Mouse (Mus musculus) cortical plate, adult 2 months (tissue): Measurements from ENCODE around the gene Golga3. TPM values are rescaled to one million over a fixed set of nuclear protein-coding genes. Genes with fewer than 3 reads are reported as not detected.
A peak's percentile ranks its signal among the peaks of the same experiment; 100 is the strongest.

ENCODE experiments used
- H3K27ac ChIP-seq: fragments of 200-500 bp; 2 replicates; pipeline ENCODE4 v1.5.1; 2012; ENCODE audit warnings: low read length, control low read depth, inconsistent platforms; ENCODE audit not compliant: insufficient read depth
- H3K4me1 ChIP-seq: fragments of 200-500 bp; 2 replicates; pipeline ENCODE4 v1.6.1; 2011; ENCODE audit warnings: low read length; ENCODE audit not compliant: control insufficient read depth, insufficient read depth
- H3K4me3 ChIP-seq: fragments of 200-500 bp; 2 replicates; pipeline ENCODE4 v1.5.1; 2011; ENCODE audit warnings: mild to moderate bottlenecking, low read length, control low read depth; ENCODE audit not compliant: insufficient read depth
- CTCF ChIP-seq: fragments of 200-500 bp; IDR thresholded peaks from 2 replicates; pipeline ENCODE4 v1.5.1; 2011; ENCODE audit warnings: mild to moderate bottlenecking, control low read depth, low read length; ENCODE audit not compliant: insufficient read depth; ENCODE audit errors: extremely low read depth
- POLR2A ChIP-seq: fragments of 200-500 bp; IDR thresholded peaks from 2 replicates; pipeline ENCODE4 v1.6.1; 2011; ENCODE audit warnings: mild to moderate bottlenecking, low read length, control low read depth; ENCODE audit not compliant: insufficient read depth; ENCODE audit errors: extremely low read depth
- polyA plus RNA-seq: library from polyadenylated mRNA; depleted of rRNA; stranded (reverse); fragments of >200 nt; gene quantifications from 2 replicates; pipeline ENCODE4 v1.2.3, GENCODE M21; 2012

The Golga3 gene
- polyA plus RNA-seq, 1 experiment = 19.6 TPM

- H3K27ac ChIP-seq = no peak overlapping the region
- no peak overlapping the region for H3K4me3 ChIP-seq
- no peak for TF ChIP-seq POLR2A
- no peak for TF ChIP-seq CTCF
- H3K4me1 ChIP-seq = peaks cover 2% of the 10 kb centered on the region; the same call in 1 of the 2 replicates
These were observed 50.9 kb downstream of the Golga3 start for GRCm38 (mm10) chr5:110227336-110227883.

GRCm38 (mm10) chr5:110230401-110230779, 53.9 kb downstream of the Golga3 start:
- Histone ChIP-seq H3K27ac (peak overlapping the region; percentile 58; the same call in 1 of the 2 replicates), H3K4me1 (peaks cover 3% of the 10 kb centered on the region; the same call in 1 of the 2 replicates), H3K4me3 (peak overlapping the region; percentile 57)
- TF ChIP-seq CTCF (no peak), POLR2A (no peak)

- peaks cover 3% of the 10 kb centered on the region; the same call in 1 of the 2 replicates for H3K4me1 ChIP-seq
- H3K27ac ChIP-seq = peak within 1 kb of the TSS; percentile 84
- TF ChIP-seq CTCF (no peak), POLR2A (peak; percentile 72)
These were observed 54.4 kb downstream of the Golga3 start, which contains the start of gene Ankle2 for GRCm38 (mm10) chr5:110230780-110231461. Gene Ankle2 (plus strand): TSS chr5:110231004.

GRCm38 (mm10) chr5:110231638-110232037, 55.1 kb downstream of the Golga3 start:
- Histone ChIP-seq H3K4me1 (peaks cover 3% of the 10 kb centered on the region; the same call in 1 of the 2 replicates), H3K4me3 (peak overlapping the region; percentile 57; the same call in 1 of the 2 replicates), H3K27ac (no peak overlapping the region)
- TF ChIP-seq POLR2A = no peak
- TF ChIP-seq CTCF = no peak

More at GRCm38 (mm10) chr5:110230780-110231461, 54.4 kb downstream of the Golga3 start, which contains the start of gene Ankle2:
- peak within 1 kb of the TSS; percentile 57 for H3K4me3 ChIP-seq

GRCm38 (mm10) chr5:110232346-110232745, 55.8 kb downstream of the Golga3 start:
- Histone ChIP-seq H3K27ac (no peak overlapping the region), H3K4me3 (0 out of 2 replicates have a peak overlapping the region, but pooled peaks have one; percentile 4), H3K4me1 (peaks cover 3% of the 10 kb centered on the region; the same call in 1 of the 2 replicates)
- TF ChIP-seq POLR2A (no peak), CTCF (no peak)

GRCm38 (mm10) chr5:110244091-110244490, 67.6 kb downstream of the Golga3 start:
- TF ChIP-seq POLR2A = no peak
- TF ChIP-seq CTCF = no peak
- Histone ChIP-seq H3K4me3 (no peak overlapping the region), H3K4me1 (no peaks in the 10 kb centered on the region), H3K27ac (no peak overlapping the region)

- Histone ChIP-seq H3K4me3 (no peak overlapping the region), H3K4me1 (peaks cover 4% of the 10 kb centered on the region; the same call in 1 of the 2 replicates), H3K27ac (no peak overlapping the region)
- no peak for TF ChIP-seq POLR2A
- no peak for TF ChIP-seq CTCF
These were observed 90.4 kb downstream of the Golga3 start for GRCm38 (mm10) chr5:110266941-110267340.

- TF ChIP-seq POLR2A (peak; percentile 67; the same call in 1 of the 2 replicates), CTCF (peak; percentile 56)
- H3K4me1 ChIP-seq = peaks cover 4% of the 10 kb centered on the region; the same call in 1 of the 2 replicates
- no peak within 1 kb of the TSS for H3K27ac ChIP-seq
- H3K4me3 ChIP-seq = peak within 1 kb of the TSS; percentile 82
These were observed 92.9 kb downstream of the Golga3 start, which contains the start of gene Pgam5 for GRCm38 (mm10) chr5:110269141-110270101. Gene Pgam5 (minus strand): TSS chr5:110269913.

GRCm38 (mm10) chr5:110270242-110270641, 93.7 kb downstream of the Golga3 start:
- peaks cover 4% of the 10 kb centered on the region; the same call in 1 of the 2 replicates for H3K4me1 ChIP-seq
- TF ChIP-seq POLR2A = no peak
- TF ChIP-seq CTCF = no peak
- H3K27ac ChIP-seq = no peak overlapping the region
- H3K4me3 ChIP-seq = no peak overlapping the region

GRCm38 (mm10) chr5:110274147-110274546, 97.6 kb downstream of the Golga3 start:
- Histone ChIP-seq H3K4me3 (no peak overlapping the region), H3K4me1 (no peaks in the 10 kb centered on the region), H3K27ac (no peak overlapping the region)
- TF ChIP-seq POLR2A (no peak), CTCF (no peak)
